9 mouse cellular contexts compared by ENCODE assay signal in genomic region chr6:48958053-48958452, GRCm38 (mm10). TPM values are rescaled to one million over a fixed set of nuclear protein-coding genes. Genes with fewer than 3 reads are reported as not detected.
DNase-seq lines count a peak whose midpoint lies in the region; ATAC-seq and TF ChIP-seq lines count a peak whose summit lies in the region.
"Had no signal": no experiment of that assay in that cellular context is flagged by ENCODE, and none has a peak within 500 bp of the region (broad histone marks: within the 10 kb centered on the region; RNA-seq: fewer than 3 reads in every experiment).

No protein-coding gene starts in this region.

- H3K9me3 ChIP-seq in stomach, postnatal 0 days (ENCODE audit: control insufficient read depth, low read length) = no peaks in the 10 kb centered on the region

- H3K27ac ChIP-seq in layer of hippocampus, adult 2 months = no peak overlapping the region
- H3K27ac ChIP-seq in stomach, postnatal 0 days (replicated peaks) = no peak overlapping the region

- DNase-seq in adrenal gland, postnatal 10 days = peak; percentile 27
- no peak for DNase-seq in adrenal gland, postnatal 25 days
- peak in 1 of 2 experiments; percentile 14 for DNase-seq in layer of hippocampus, adult 2 months (ENCODE audit: low spot score in 2 of 2)
- no peak for DNase-seq in layer of hippocampus, adult 9-11 months
- DNase-seq in ES-CJ7 (ENCODE audit: low read depth, low spot score) = peak; percentile 33
- DNase-seq in kidney, adult 8-10 months = peak; percentile 34 to 49
- peak; percentile 20 for DNase-seq in stomach, postnatal 0 days (ENCODE audit: low spot score)
- no peak for DNase-seq in spleen, adult 18-20 months

- no peaks in the 10 kb centered on the region for H3K4me1 ChIP-seq in stomach, postnatal 0 days (replicated peaks; ENCODE audit: control insufficient read depth, insufficient read depth)

- no peak overlapping the region for H3K4me2 ChIP-seq in stomach, postnatal 0 days (replicated peaks; ENCODE audit: low read depth)

- TF ChIP-seq CTCF in layer of hippocampus, adult 2 months (conservative IDR thresholded peaks at IDR 0.05) = peak; percentile 74
- peak; percentile 78 for TF ChIP-seq CTCF in stomach, postnatal 0 days (IDR thresholded peaks at IDR 0.05; ENCODE audit: low read depth)

- H3K4me3 ChIP-seq in layer of hippocampus, adult 2 months = no peak overlapping the region
- no peak overlapping the region for H3K4me3 ChIP-seq in stomach, postnatal 0 days (ENCODE audit: low read depth, low read length)

- H3K36me3 ChIP-seq in stomach, postnatal 0 days (ENCODE audit: control insufficient read depth, insufficient read depth, low read length) = no peaks in the 10 kb centered on the region

- no peak for TF ChIP-seq EP300 in stomach, postnatal 0 days (optimal IDR thresholded peaks at IDR 0.05)

- ATAC-seq in stomach, postnatal 0 days (ENCODE audit: low FRiP score, low TSS enrichment) = peak; percentile 35; the same call in 1 of the 2 replicates

- H3K9ac ChIP-seq in stomach, postnatal 0 days (ENCODE audit: low read length) = no peak overlapping the region

- H3K27me3 ChIP-seq in stomach, postnatal 0 days (ENCODE audit: control insufficient read depth, insufficient read depth, low read length) = no peaks in the 10 kb centered on the region

- 34% methylated on average over 1 of the region's 1 CpGs for WGBS in stomach, postnatal 0 days

RNA-seq across cellular contexts. Expression of gene Doxl2, which starts 16.7 kb away (rescaled TPM):
- total RNA-seq in adrenal gland, postnatal 10 days (2021) = not detected
- total RNA-seq in adrenal gland, postnatal 25 days (2021) = not detected in 2 replicates
- total RNA-seq in layer of hippocampus, adult 2 months (2021) = not detected
- polyA plus RNA-seq in stomach, postnatal 0 days (2015; fragmentation: Nextera tagmentation; extraction: Ambion mirVana) = not detected in 2 replicates
- total RNA-seq: hematopoietic stem cell, adult 5-6 weeks had no signal

RNA-seq across cellular contexts. Expression of gene 1600015I10Rik, which starts 28.4 kb away (rescaled TPM):
- under 1 TPM in 1 of 2 experiments, not detected in 1; 0.12 TPM for total RNA-seq in adrenal gland, postnatal 10 days (2021)
- not detected in 2 replicates for total RNA-seq in adrenal gland, postnatal 25 days (2021)
- not detected for total RNA-seq in layer of hippocampus, adult 2 months (2021)
- not detected in 2 replicates for polyA plus RNA-seq in stomach, postnatal 0 days (2015; fragmentation: Nextera tagmentation; extraction: Ambion mirVana)
- total RNA-seq: hematopoietic stem cell, adult 5-6 weeks had no signal

RNA-seq across cellular contexts. Expression of gene Svs1, which starts 28.6 kb away (rescaled TPM):
- total RNA-seq in adrenal gland, postnatal 10 days (2021) = not detected
- 0.21 TPM in 1 of 2 replicates, not detected in the other for total RNA-seq in adrenal gland, postnatal 25 days (2021)
- total RNA-seq in layer of hippocampus, adult 2 months (2021) = not detected
- polyA plus RNA-seq in stomach, postnatal 0 days (2015; fragmentation: Nextera tagmentation; extraction: Ambion mirVana) = not detected in 2 replicates
- total RNA-seq: hematopoietic stem cell, adult 5-6 weeks had no signal

Comparison
In these comparisons a context has a peak if more than half of its experiments do, and no peak if none do; other contexts are left out.
1. DNase-seq: peak in adrenal gland, postnatal 10 days (single experiment), ES-CJ7 (single experiment), kidney, adult 8-10 months (2 of 2) and stomach, postnatal 0 days (single experiment); none in adrenal gland, postnatal 25 days (single experiment), layer of hippocampus, adult 9-11 months (single experiment) and spleen, adult 18-20 months (0 of 2).